Mouse (Mus musculus) hindbrain, embryonic 12.5 days (tissue): ENCODE results near the gene Sar1a. TPM values are rescaled to one million over a fixed set of nuclear protein-coding genes. Genes with fewer than 3 reads are reported as not detected.
A peak's percentile ranks its signal among the peaks of the same experiment; 100 is the strongest.

Experiments
- ATAC-seq: fragments of 200-750 bp; cut with Nextera tagmentation; 2 replicates; pipeline ENCODE4 v1.8.0; 2017; ENCODE audit warnings: moderate TSS enrichment; ENCODE audit not compliant: low FRiP score
- H3K27ac ChIP-seq: fragments of 300-500 bp; sonication (generic); 2 replicates; pipeline ENCODE4 v1.5.1; 2016; ENCODE audit warnings: mild to moderate bottlenecking
- H3K27me3 ChIP-seq: fragments of 300-500 bp; sonication (generic); 2 replicates; pipeline ENCODE4 v1.6.1; 2016; ENCODE audit warnings: mild to moderate bottlenecking
- H3K36me3 ChIP-seq: fragments of 300-500 bp; sonication (generic); 2 replicates; pipeline ENCODE4 v1.6.1; 2016; ENCODE audit warnings: mild to moderate bottlenecking
- H3K4me1 ChIP-seq: fragments of 300-500 bp; sonication (generic); 2 replicates; pipeline ENCODE4 v1.6.1; 2016
- H3K4me2 ChIP-seq: fragments of 300-500 bp; sonication (generic); replicated peaks from 2 replicates; pipeline ENCODE4 v1.6.1; 2016; ENCODE audit warnings: mild to moderate bottlenecking
- H3K4me3 ChIP-seq: fragments of 300-500 bp; sonication (generic); 2 replicates; pipeline ENCODE4 v1.5.1; 2016; ENCODE audit warnings: mild to moderate bottlenecking
- H3K9ac ChIP-seq: fragments of 300-500 bp; sonication (generic); 2 replicates; pipeline ENCODE4 v1.6.1; 2016; ENCODE audit warnings: mild to moderate bottlenecking, moderate library complexity
- H3K9me3 ChIP-seq: fragments of 300-500 bp; sonication (generic); replicated peaks from 2 replicates; pipeline ENCODE4 v1.6.1; 2016; ENCODE audit warnings: mild to moderate bottlenecking
- WGBS: fragments of 180-500 bp; shearing (Covaris S2); methylation state at CpG from one replicate; pipeline ENCODE4 v1.1.7; 2016; 5-methylcytosine and 5-hydroxymethylcytosine counted together
- polyA plus RNA-seq: library from polyadenylated mRNA; unstranded; fragments of >200 nt; fragmentation: Nextera tagmentation; extraction: Ambion mirVana; gene quantifications from 2 replicates; pipeline ENCODE4 v1.2.1, GENCODE M21; 2016

Sar1a gene
- polyA plus RNA-seq, 1 experiment from 2014 or later: 235 TPM

DNA sequence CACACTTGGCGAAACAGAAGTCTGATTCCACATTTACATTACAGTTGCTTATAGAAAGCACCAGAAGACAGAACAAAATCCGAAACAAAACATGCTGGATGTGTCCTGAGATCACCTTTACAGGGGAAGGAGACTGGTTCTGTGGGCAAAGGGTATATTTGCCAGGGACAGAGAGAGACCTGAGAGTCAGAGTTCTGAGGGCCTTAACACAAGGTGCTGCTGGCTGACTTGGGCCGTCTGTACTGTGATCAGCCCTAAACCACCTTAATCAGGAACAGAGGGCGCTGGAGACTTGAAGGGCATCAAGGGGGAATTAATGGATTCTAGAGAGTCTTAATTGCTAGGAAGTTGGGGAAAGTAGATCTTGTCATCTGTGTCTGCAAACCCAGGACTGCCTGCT, 13.5 kb downstream of the Sar1a start:
- H3K36me3 ChIP-seq: peaks cover 53% of the 10 kb centered on the region
- peaks cover 20% of the 10 kb centered on the region for H3K4me1 ChIP-seq
- H3K27me3 ChIP-seq: 0 out of 2 replicates have a peak, but pooled peaks cover 4% of the 10 kb centered on the region
- no peak for ATAC-seq
- no peak overlapping the region for H3K9ac ChIP-seq
- 79% methylated on average over 4 of the region's 4 CpGs for WGBS
- no peak overlapping the region for H3K4me3 ChIP-seq
- no peak overlapping the region for H3K27ac ChIP-seq
- no peak overlapping the region for H3K4me2 ChIP-seq
- no peaks in the 10 kb centered on the region for H3K9me3 ChIP-seq

GRCm38 (mm10) chr10:61694870-61695670, 15.0 kb downstream of the Sar1a start, which contains the start of gene Tysnd1:
Gene Tysnd1, plus strand, starts transcription at chr10:61695514.
- peak within 1 kb of the TSS; percentile 82 for H3K9ac ChIP-seq
- WGBS: 1% methylated on average over 42 of the region's 42 CpGs

DNA sequence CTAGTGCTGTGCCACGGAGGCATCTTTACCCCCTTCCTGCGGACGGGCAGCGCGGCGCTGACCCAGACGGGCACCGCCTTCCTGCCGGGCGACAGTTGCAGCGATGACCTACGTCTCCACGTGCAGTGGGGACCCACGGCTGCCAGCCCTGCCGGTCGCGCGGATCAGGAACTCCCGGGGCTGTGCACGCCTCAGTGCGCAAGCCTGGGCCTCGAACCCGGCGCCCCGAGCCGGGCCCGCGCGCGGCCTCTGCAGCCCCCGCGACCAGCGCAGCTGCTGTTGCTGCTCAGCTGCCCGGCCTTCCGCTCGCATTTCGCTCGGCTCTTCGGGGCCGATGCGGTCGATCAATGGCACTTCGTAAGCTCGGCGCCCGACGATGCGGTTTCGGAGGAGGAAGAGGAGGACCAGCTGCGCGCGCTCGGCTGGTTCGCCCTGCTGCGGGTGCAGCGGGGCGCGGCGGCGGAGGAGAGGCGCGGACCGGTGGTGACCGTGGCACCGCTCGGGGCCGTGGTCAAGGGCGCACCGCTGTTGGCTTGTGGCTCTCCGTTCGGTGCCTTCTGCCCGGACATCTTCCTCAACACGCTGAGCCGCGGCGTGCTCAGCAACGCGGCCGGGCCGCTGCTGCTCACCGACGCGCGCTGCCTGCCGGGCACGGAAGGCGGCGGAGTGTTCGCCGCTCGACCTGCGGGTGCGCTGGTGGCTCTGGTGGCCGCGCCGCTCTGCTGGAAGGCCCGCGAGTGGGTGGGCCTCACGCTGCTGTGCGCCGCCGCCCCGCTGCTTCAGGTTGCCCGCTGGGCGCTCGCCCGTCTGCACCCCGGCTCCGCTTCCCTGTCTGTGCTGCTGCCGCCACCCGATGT, 15.8 kb downstream of the Sar1a start:
- WGBS: under 1% methylated on average over 109 of the region's 111 CpGs
- Histone ChIP-seq H3K27ac (peak overlapping the region; percentile 48), H3K36me3 (peaks cover 38% of the 10 kb centered on the region), H3K27me3 (0 out of 2 replicates have a peak, but pooled peaks cover 4% of the 10 kb centered on the region), H3K9me3 (no peaks in the 10 kb centered on the region), H3K4me2 (peak overlapping the region; percentile 100), H3K9ac (peak overlapping the region; percentile 82), H3K4me1 (peaks cover 20% of the 10 kb centered on the region), H3K4me3 (peak overlapping the region; percentile 96)
- ATAC-seq: peak; percentile 63; the same call in 1 of the 2 replicates

More at GRCm38 (mm10) chr10:61694870-61695670, 15.0 kb downstream of the Sar1a start, which contains the start of gene Tysnd1:
- peak within 1 kb of the TSS; percentile 100 for H3K4me2 ChIP-seq
- no peaks in the 10 kb centered on the region for H3K9me3 ChIP-seq
- 0 out of 2 replicates have a peak, but pooled peaks cover 4% of the 10 kb centered on the region for H3K27me3 ChIP-seq
- peak within 1 kb of the TSS; percentile 96 for H3K4me3 ChIP-seq
- peaks cover 46% of the 10 kb centered on the region for H3K36me3 ChIP-seq
- ATAC-seq: peak; percentile 97
- peak within 1 kb of the TSS; percentile 48 for H3K27ac ChIP-seq
- H3K4me1 ChIP-seq: peaks cover 20% of the 10 kb centered on the region

GRCm38 (mm10) chr10:61696560-61696823, 16.4 kb downstream of the Sar1a start:
- Histone ChIP-seq H3K4me3 (peak overlapping the region; percentile 96), H3K27ac (no peak overlapping the region), H3K36me3 (peaks cover 36% of the 10 kb centered on the region), H3K27me3 (0 out of 2 replicates have a peak, but pooled peaks cover 4% of the 10 kb centered on the region), H3K9me3 (no peaks in the 10 kb centered on the region), H3K9ac (peak overlapping the region; percentile 82), H3K4me2 (peak overlapping the region; percentile 100), H3K4me1 (peaks cover 20% of the 10 kb centered on the region)
- 12% methylated on average over 18 of the region's 19 CpGs for whole genome bisulfite sequencing
- no peak for ATAC-seq

DNA sequence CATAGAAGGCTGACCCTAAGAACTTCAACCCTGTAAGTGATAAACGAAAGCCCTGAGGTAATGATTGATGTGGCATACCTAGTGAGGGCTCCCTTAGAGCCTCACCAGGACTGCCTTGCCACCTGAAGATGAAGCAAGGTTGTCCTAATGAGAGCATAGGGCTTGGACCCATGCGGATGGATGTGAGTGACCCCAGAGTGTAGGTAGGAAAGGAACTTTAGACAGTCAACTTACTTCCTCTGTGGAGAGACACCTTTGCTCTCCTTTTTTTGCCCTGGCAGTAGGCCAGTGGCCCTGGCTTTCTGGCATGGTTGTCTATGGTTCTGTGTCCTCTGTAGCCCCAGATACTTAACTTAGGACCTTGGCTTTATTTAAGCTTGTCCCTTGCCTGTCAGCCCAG, 16.9 kb downstream of the Sar1a start:
- Histone ChIP-seq H3K4me2 (peak overlapping the region; percentile 100), H3K4me1 (peaks cover 20% of the 10 kb centered on the region), H3K27ac (no peak overlapping the region), H3K27me3 (0 out of 2 replicates have a peak, but pooled peaks cover 4% of the 10 kb centered on the region), H3K4me3 (peak overlapping the region; percentile 96), H3K36me3 (peaks cover 36% of the 10 kb centered on the region), H3K9ac (peak overlapping the region; percentile 82), H3K9me3 (no peaks in the 10 kb centered on the region)
- 89% methylated on average over 2 of the region's 2 CpGs for WGBS
- ATAC-seq: no peak

GRCm38 (mm10) chr10:61704663-61705062, 24.6 kb downstream of the Sar1a start:
- Histone ChIP-seq H3K9me3 (no peaks in the 10 kb centered on the region), H3K4me1 (no peaks in the 10 kb centered on the region), H3K27me3 (no peaks in the 10 kb centered on the region), H3K9ac (no peak overlapping the region), H3K27ac (no peak overlapping the region), H3K4me2 (no peak overlapping the region), H3K4me3 (no peak overlapping the region), H3K36me3 (peaks cover 39% of the 10 kb centered on the region)
- no peak for ATAC-seq
- WGBS: 86% methylated on average over 4 of the region's 4 CpGs

DNA sequence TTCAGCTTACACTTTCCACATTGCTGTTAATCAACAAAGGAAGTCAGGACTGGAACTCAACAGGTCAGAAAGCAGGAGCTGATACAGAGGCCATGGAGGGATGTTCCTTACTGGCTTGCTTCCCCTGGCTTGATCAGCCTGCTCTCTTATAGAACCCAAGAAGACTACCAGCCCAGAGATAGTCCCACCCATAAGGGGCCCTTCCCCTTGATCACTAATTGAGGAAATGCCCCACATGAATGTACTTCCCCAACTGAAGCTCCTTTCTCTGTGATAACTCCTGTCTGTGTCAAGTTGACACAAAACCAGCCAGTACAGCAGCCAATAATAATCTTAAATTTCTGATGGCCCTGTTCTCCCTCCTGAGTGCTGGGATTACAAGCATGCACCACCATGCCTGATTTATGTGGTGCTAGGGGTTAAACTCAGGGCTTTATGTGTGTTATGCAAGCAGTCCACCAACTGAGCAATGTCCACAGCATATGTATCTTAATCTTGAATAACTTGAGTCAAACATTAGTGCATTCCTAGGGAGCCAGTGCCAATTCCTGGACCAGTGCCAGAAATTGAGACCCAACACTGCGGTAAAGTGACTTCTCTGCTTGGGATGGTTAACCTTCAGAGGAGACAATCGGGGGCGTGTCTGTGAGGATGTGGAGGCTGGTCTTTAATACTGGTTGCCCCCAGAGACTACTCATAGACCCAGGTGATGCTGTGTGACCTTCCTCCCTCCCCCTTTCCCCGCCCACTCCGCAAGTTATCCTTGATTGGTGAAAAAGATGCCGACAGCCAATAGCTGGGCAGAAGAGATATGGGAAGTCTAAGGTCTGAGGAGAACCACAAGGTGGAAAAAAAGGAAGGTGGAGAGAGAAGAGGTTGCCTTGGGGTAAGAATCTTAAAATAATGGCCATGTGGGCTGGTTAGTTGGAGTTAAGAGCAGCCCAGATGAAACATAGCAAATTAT, 26.6 kb downstream of the Sar1a start:
- no peak overlapping the region for H3K4me2 ChIP-seq
- no peaks in the 10 kb centered on the region for H3K9me3 ChIP-seq
- no peak for ATAC-seq
- no peak overlapping the region for H3K9ac ChIP-seq
- H3K4me1 ChIP-seq: no peaks in the 10 kb centered on the region
- H3K27me3 ChIP-seq: no peaks in the 10 kb centered on the region
- H3K4me3 ChIP-seq: no peak overlapping the region
- H3K36me3 ChIP-seq: peaks cover 30% of the 10 kb centered on the region
- no peak overlapping the region for H3K27ac ChIP-seq
- 72% methylated on average over 6 of the region's 6 CpGs for WGBS

- no peak overlapping the region for H3K9ac ChIP-seq
- ATAC-seq: no peak
- H3K4me1 ChIP-seq: peaks cover 11% of the 10 kb centered on the region
- H3K36me3 ChIP-seq: no peaks in the 10 kb centered on the region
- H3K4me3 ChIP-seq: no peak overlapping the region
- no peaks in the 10 kb centered on the region for H3K9me3 ChIP-seq
- no peak overlapping the region for H3K27ac ChIP-seq
- H3K27me3 ChIP-seq: peaks cover 27% of the 10 kb centered on the region
- H3K4me2 ChIP-seq: no peak overlapping the region
- WGBS: 72% methylated on average over 3 of the region's 3 CpGs
Observed at GRCm38 (mm10) chr10:61713601-61714000, 33.5 kb downstream of the Sar1a start.

DNA sequence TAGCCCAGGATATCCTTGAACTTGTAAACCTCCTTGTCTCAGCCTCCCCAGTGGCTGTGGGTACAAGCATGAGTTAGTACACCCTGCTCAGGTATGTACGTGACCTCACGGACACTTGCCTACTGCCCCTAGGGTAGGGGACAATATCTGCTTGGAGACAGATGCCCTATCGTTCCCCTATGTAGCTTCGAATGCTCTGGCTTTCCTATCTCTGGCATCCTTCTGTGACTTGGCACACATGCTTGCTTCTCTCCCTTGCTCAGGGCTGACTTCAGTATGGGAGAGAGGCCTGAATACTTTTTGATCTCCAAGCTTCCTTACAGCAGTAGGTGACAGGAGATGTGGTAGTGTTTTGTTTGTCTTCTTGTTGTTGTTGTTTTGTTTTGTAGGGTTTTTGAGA, 34.0 kb downstream of the Sar1a start:
- Histone ChIP-seq H3K36me3 (no peaks in the 10 kb centered on the region), H3K4me2 (no peak overlapping the region), H3K27me3 (peaks cover 27% of the 10 kb centered on the region), H3K9ac (no peak overlapping the region), H3K27ac (no peak overlapping the region), H3K9me3 (no peaks in the 10 kb centered on the region), H3K4me3 (no peak overlapping the region), H3K4me1 (peaks cover 11% of the 10 kb centered on the region)
- no peak for ATAC-seq
- WGBS: 95% methylated on average over 4 of the region's 4 CpGs

- Histone ChIP-seq H3K27me3 (peaks cover 27% of the 10 kb centered on the region), H3K9me3 (no peaks in the 10 kb centered on the region), H3K36me3 (no peaks in the 10 kb centered on the region), H3K4me2 (peak within 1 kb of the TSS; percentile 80), H3K4me3 (peak within 1 kb of the TSS; percentile 40), H3K4me1 (peaks cover 11% of the 10 kb centered on the region), H3K9ac (peak within 1 kb of the TSS; percentile 39), H3K27ac (no peak within 1 kb of the TSS)
- WGBS: 15% methylated on average over 32 of the region's 36 CpGs
- ATAC-seq: peak; percentile 72
Observed at GRCm38 (mm10) chr10:61714771-61715461, 34.8 kb downstream of the Sar1a start, which contains the start of gene Aifm2. Gene Aifm2, plus strand, starts transcription at chr10:61715263.

DNA sequence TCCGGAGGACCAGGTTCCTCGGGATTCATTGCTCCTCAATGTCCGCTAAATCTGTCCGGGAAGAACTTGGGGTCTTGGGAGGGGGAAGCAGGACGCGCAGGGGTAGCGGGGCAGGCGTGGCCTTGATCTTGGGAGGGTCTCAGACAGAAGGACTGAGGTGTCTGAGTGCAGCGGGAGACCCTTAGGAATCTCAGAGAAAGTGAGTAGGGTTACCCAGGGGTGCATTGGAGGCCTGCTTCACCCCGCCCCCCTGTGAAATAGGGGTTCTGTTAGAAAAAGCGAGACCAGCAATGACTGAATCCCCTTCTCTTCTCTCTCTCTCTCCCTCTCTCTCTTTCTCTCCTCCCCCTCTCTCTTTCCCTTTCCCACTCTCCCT, 35.4 kb downstream of the Sar1a start:
- Histone ChIP-seq H3K4me2 (peak overlapping the region; percentile 80), H3K4me1 (peaks cover 11% of the 10 kb centered on the region), H3K9ac (peak overlapping the region; percentile 39), H3K27me3 (peaks cover 27% of the 10 kb centered on the region), H3K27ac (no peak overlapping the region), H3K4me3 (peak overlapping the region; percentile 40), H3K9me3 (no peaks in the 10 kb centered on the region), H3K36me3 (no peaks in the 10 kb centered on the region)
- ATAC-seq: peak; percentile 61; the same call in 1 of the 2 replicates
- WGBS: 6% methylated on average over 11 of the region's 11 CpGs
